Mouse (Mus musculus): ENCODE measurements around the gene Etl4. TPM values are rescaled to one million over a fixed set of nuclear protein-coding genes. Genes with fewer than 3 reads are reported as not detected.

Etl4 gene
- polyA plus RNA-seq, 2 experiments, result 2.2 to 2.3 TPM

DNA sequence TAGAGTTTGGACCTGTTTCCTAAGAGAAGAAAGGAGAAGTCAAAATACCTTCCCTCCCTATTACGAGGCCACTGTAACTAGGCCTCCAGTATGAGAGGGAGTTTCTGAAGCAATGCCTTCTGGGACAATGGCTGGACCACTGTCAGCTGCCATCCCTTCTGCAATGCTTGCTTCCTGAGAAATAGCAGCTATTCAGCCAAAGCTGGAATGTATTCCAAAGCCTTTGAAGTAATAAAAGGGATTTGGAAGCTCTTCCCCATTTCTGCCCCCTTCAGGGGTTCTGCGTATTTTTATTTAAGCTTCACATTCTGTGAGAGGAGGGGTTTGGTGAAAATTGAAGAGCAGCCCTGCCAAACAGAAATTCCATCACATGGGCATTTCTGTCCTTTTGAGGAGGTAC, 730.1 kb downstream of the Etl4 start:
- no peak for ATAC-seq (ENCODE audit: insufficient read depth)

DNA sequence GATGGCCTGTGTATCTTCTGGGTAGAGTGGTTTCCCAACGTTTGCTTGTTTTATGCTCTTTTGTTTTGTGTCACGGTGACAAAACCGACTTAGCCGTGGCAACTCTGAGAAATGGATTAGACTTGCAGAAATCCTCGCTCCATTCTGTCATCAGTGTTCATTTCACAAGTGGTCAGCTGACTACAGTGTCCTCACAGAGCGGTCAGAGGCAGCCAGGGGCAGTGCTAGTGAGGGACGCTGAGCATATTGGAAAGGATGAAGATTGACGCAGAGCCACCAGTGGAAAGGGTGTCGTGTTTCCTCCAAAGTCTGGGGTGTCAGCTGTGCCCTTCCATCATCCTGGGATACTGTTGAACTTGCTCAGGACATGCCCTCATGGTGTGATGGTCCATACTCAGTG, 733.2 kb downstream of the Etl4 start:
- DNase-seq (ENCODE audit: low read depth in 3 of 3, low spot score in 3 of 3) (no peak), ATAC-seq (ENCODE audit: insufficient read depth) (no peak)
- H3K9me3 ChIP-seq (ENCODE audit: control insufficient read depth, low read length), result no peaks in the 10 kb centered on the region
- H3K9ac ChIP-seq (replicated peaks), result no peak overlapping the region
- TF ChIP-seq CTCF (IDR thresholded peaks at IDR 0.05; ENCODE audit: low read depth), result no peak
- TF ChIP-seq EP300 (IDR thresholded peaks at IDR 0.05; ENCODE audit: low read depth), result no peak
- H3K4me2 ChIP-seq (ENCODE audit: low read depth), result no peak overlapping the region
- no peaks in the 10 kb centered on the region for H3K4me1 ChIP-seq (replicated peaks; ENCODE audit: control insufficient read depth in 2 of 2, insufficient read depth in 2 of 2, low read length in 1 of 2)
- no peaks in the 10 kb centered on the region for H3K27me3 ChIP-seq (ENCODE audit: control insufficient read depth, insufficient read depth, low read length)
- no peak overlapping the region for H3K4me3 ChIP-seq (ENCODE audit: insufficient read depth in 1 of 2, low read depth in 2 of 2, low read length in 2 of 2)
- H3K36me3 ChIP-seq (replicated peaks; ENCODE audit: control insufficient read depth, insufficient read depth, low read depth), result no peaks in the 10 kb centered on the region
- H3K27ac ChIP-seq, result no peak overlapping the region
- 57% methylated on average over 9 of the region's 9 CpGs for WGBS (ENCODE audit: insufficient replicate concordance)

More for the DNA sequence above, 730.1 kb downstream of the Etl4 start:
- DNase-seq (ENCODE audit: low read depth in 3 of 3, low spot score in 3 of 3), result no peak
- TF ChIP-seq EP300 (IDR thresholded peaks at IDR 0.05; ENCODE audit: low read depth) (no peak), CTCF (IDR thresholded peaks at IDR 0.05; ENCODE audit: low read depth) (no peak)
- Histone ChIP-seq H3K4me3 (ENCODE audit: insufficient read depth in 1 of 2, low read depth in 2 of 2, low read length in 2 of 2) (no peak overlapping the region), H3K9me3 (ENCODE audit: control insufficient read depth, low read length) (no peaks in the 10 kb centered on the region), H3K4me1 (replicated peaks; ENCODE audit: control insufficient read depth in 2 of 2, insufficient read depth in 2 of 2, low read length in 1 of 2) (no peaks in the 10 kb centered on the region), H3K36me3 (replicated peaks; ENCODE audit: control insufficient read depth, insufficient read depth, low read depth) (no peaks in the 10 kb centered on the region), H3K27me3 (ENCODE audit: control insufficient read depth, insufficient read depth, low read length) (no peaks in the 10 kb centered on the region), H3K27ac (no peak overlapping the region), H3K9ac (replicated peaks) (no peak overlapping the region), H3K4me2 (ENCODE audit: low read depth) (no peak overlapping the region)
- WGBS (ENCODE audit: insufficient replicate concordance), result 65% methylated on average over 2 of the region's 2 CpGs

DNA sequence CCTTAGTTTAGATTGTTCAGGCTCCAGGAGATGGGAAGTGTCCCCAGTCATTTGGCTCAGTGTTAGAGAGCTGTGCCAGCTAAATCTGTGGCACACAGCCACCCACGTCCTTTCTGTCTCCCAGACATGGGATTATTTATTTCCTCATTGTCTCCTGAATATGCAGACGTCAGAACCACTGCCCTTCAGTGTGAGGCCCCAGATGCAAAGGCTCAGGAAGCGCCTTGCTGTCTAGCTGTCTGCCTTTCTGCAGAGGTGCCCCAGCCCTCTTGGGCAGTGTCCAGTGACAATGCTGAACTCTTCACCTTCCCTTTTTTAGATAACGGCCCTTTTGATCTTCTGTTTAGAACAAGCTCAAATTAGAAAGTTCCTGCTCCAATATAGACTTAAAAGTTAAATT, 740.2 kb downstream of the Etl4 start:
- Histone ChIP-seq H3K36me3 (replicated peaks; ENCODE audit: control insufficient read depth, insufficient read depth, low read depth) (no peaks in the 10 kb centered on the region), H3K4me3 (ENCODE audit: insufficient read depth in 1 of 2, low read depth in 2 of 2, low read length in 2 of 2) (no peak overlapping the region), H3K4me2 (ENCODE audit: low read depth) (no peak overlapping the region), H3K9ac (replicated peaks) (no peak overlapping the region), H3K27ac (no peak overlapping the region), H3K27me3 (ENCODE audit: control insufficient read depth, insufficient read depth, low read length) (no peaks in the 10 kb centered on the region), H3K4me1 (replicated peaks; ENCODE audit: control insufficient read depth in 2 of 2, insufficient read depth in 2 of 2, low read length in 1 of 2) (no peaks in the 10 kb centered on the region), H3K9me3 (ENCODE audit: control insufficient read depth, low read length) (no peaks in the 10 kb centered on the region)
- DNase-seq (ENCODE audit: low read depth in 3 of 3, low spot score in 3 of 3) (no peak), ATAC-seq (ENCODE audit: insufficient read depth) (no peak)
- TF ChIP-seq CTCF (IDR thresholded peaks at IDR 0.05; ENCODE audit: low read depth) (no peak), EP300 (IDR thresholded peaks at IDR 0.05; ENCODE audit: low read depth) (no peak)
- 8% methylated on average over 4 of the region's 4 CpGs for WGBS (ENCODE audit: insufficient replicate concordance)

DNA sequence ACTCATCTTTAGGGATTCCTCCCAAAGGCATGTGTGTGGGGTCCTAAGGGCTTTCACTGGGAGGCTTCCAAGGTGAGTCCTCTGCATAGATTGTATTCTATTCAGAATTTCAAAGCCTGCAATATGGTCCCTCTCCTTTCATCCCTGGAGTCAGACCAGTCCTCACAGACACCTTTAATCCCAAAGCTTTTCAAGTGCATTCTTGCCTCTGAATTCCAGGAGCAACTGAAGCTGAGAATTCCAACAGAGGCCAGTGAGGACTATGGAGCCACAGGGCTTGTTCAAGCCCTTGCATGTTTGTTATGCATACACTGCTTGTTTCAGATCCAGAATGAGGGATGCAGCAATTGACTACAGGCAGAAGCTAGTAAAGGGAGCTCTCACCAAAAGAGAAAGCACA, 743.5 kb downstream of the Etl4 start:
- ATAC-seq (ENCODE audit: insufficient read depth), result no peak
- H3K9me3 ChIP-seq (ENCODE audit: control insufficient read depth, low read length), result no peaks in the 10 kb centered on the region
- TF ChIP-seq EP300 (IDR thresholded peaks at IDR 0.05; ENCODE audit: low read depth), result no peak
- no peak for TF ChIP-seq CTCF (IDR thresholded peaks at IDR 0.05; ENCODE audit: low read depth)
- H3K27me3 ChIP-seq (ENCODE audit: control insufficient read depth, insufficient read depth, low read length), result no peaks in the 10 kb centered on the region
- H3K4me1 ChIP-seq (replicated peaks; ENCODE audit: control insufficient read depth in 2 of 2, insufficient read depth in 2 of 2, low read length in 1 of 2), result no peaks in the 10 kb centered on the region
- DNase-seq (ENCODE audit: low read depth in 3 of 3, low spot score in 3 of 3), result no peak
- H3K36me3 ChIP-seq (replicated peaks; ENCODE audit: control insufficient read depth, insufficient read depth, low read depth), result no peaks in the 10 kb centered on the region
- no peak overlapping the region for H3K9ac ChIP-seq (replicated peaks)
- no peak overlapping the region for H3K4me3 ChIP-seq (ENCODE audit: insufficient read depth in 1 of 2, low read depth in 2 of 2, low read length in 2 of 2)
- no peak overlapping the region for H3K27ac ChIP-seq
- H3K4me2 ChIP-seq (ENCODE audit: low read depth), result no peak overlapping the region

DNA sequence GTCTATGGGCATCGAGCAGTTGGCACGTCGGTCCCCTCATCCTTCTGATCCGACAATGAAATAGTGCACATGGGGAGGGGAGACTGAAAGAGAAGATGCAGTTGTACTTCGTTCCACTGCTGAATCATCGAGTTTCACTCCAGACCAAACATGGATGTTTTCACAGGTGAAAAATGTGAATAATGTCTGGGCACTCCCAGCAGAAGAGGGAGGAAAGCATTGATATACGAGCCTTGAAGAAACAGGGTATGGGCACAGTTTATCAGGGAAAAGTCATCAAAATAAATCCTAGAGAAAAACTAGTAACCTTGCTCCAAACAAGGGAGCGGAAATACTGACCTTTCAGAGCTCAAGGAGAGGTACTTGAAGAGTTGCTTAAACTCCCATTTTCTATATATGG, 744.5 kb downstream of the Etl4 start:
- ATAC-seq (ENCODE audit: insufficient read depth), result no peak
- H3K4me1 ChIP-seq (replicated peaks; ENCODE audit: control insufficient read depth in 2 of 2, insufficient read depth in 2 of 2, low read length in 1 of 2), result no peaks in the 10 kb centered on the region
- no peaks in the 10 kb centered on the region for H3K9me3 ChIP-seq (ENCODE audit: control insufficient read depth, low read length)
- TF ChIP-seq EP300 (IDR thresholded peaks at IDR 0.05; ENCODE audit: low read depth), result no peak
- no peak for TF ChIP-seq CTCF (IDR thresholded peaks at IDR 0.05; ENCODE audit: low read depth)
- DNase-seq (ENCODE audit: low read depth in 3 of 3, low spot score in 3 of 3), result no peak
- H3K4me3 ChIP-seq (ENCODE audit: insufficient read depth in 1 of 2, low read depth in 2 of 2, low read length in 2 of 2), result no peak overlapping the region
- 60% methylated on average over 8 of the region's 8 CpGs for WGBS (ENCODE audit: insufficient replicate concordance)
- no peak overlapping the region for H3K4me2 ChIP-seq (ENCODE audit: low read depth)
- H3K27me3 ChIP-seq (ENCODE audit: control insufficient read depth, insufficient read depth, low read length), result no peaks in the 10 kb centered on the region
- no peak overlapping the region for H3K27ac ChIP-seq
- H3K9ac ChIP-seq (replicated peaks), result no peak overlapping the region
- no peaks in the 10 kb centered on the region for H3K36me3 ChIP-seq (replicated peaks; ENCODE audit: control insufficient read depth, insufficient read depth, low read depth)

All from liver, embryonic 14.5 days (tissue).